Mouse (Mus musculus) megakaryocyte, adult 5-6 weeks (primary cell): ENCODE measurements around the gene Syt15. TPM values are rescaled to one million over a fixed set of nuclear protein-coding genes. Genes with fewer than 3 reads are reported as not detected.

Source experiments
- total RNA-seq, 2 experiments: library from RNA; stranded (forward) in 1 of 2; stranded (reverse) in 1 of 2; fragments of 153-499, 151-499 nt in 1 of 2; fragments of 221-1000, 200-1000 nt in 1 of 2; gene quantifications; 2 replicates each; pipeline versions ENCODE4 v1.2.3 to v1.2.4; 2015 to 2017

The Syt15 gene
- total RNA-seq, 2 experiments from 2014 or later, result not detected

Other genes starting within 250 kb of the Syt15 start
- gene Zfp488, start 240.8 kb upstream of the Syt15 start, total RNA-seq (2015), result not detected in 2 replicates
- gene Zfp488, start 240.8 kb upstream of the Syt15 start, total RNA-seq (2017), result 0.08 TPM in 1 of 2 replicates, not detected in the other
- not detected in 2 replicates for gene Gm30083, start 204.4 kb upstream of the Syt15 start, total RNA-seq (2015)
- not detected in 2 replicates for gene Gm30083, start 204.4 kb upstream of the Syt15 start, total RNA-seq (2017)
- gene Gm5460, start 202.8 kb upstream of the Syt15 start, total RNA-seq (2015), result not detected in 2 replicates
- not detected in 2 replicates for gene Gm5460, start 202.8 kb upstream of the Syt15 start, total RNA-seq (2017)
- not detected in 2 replicates for gene Antxrl, start 166.9 kb upstream of the Syt15 start, total RNA-seq (2015)
- gene Antxrl, start 166.9 kb upstream of the Syt15 start, total RNA-seq (2017), result not detected in 2 replicates
- gene Anxa8, start 133.6 kb upstream of the Syt15 start, total RNA-seq (2015), result not detected in 2 replicates
- not detected in 2 replicates for gene Anxa8, start 133.6 kb upstream of the Syt15 start, total RNA-seq (2017)
- gene A630023A22Rik, start 116.8 kb upstream of the Syt15 start, total RNA-seq (2015), result not detected in 2 replicates
- gene A630023A22Rik, start 116.8 kb upstream of the Syt15 start, total RNA-seq (2017), result not detected in 2 replicates
- not detected in 2 replicates for gene Npy4r, start 67.1 kb upstream of the Syt15 start, total RNA-seq (2015)
- gene Npy4r, start 67.1 kb upstream of the Syt15 start, total RNA-seq (2017), result not detected in 2 replicates
- not detected in 2 replicates for gene Gprin2, start 17.9 kb upstream of the Syt15 start, total RNA-seq (2015)
- not detected in 2 replicates for gene Gprin2, start 17.9 kb upstream of the Syt15 start, total RNA-seq (2017)
- 11.5 and 13.4 TPM in 2 replicates for gene Shld2, start 90.9 kb downstream of the Syt15 start, total RNA-seq (2015)
- gene Shld2, start 90.9 kb downstream of the Syt15 start, total RNA-seq (2017), result 12.9 and 14.6 TPM in 2 replicates
- gene Glud1, start 91.1 kb downstream of the Syt15 start, total RNA-seq (2015), result 362 and 395 TPM in 2 replicates
- gene Glud1, start 91.1 kb downstream of the Syt15 start, total RNA-seq (2017), result 294 and 308 TPM in 2 replicates
- gene Fam25c, start 135.8 kb downstream of the Syt15 start, total RNA-seq (2015), result not detected in 2 replicates
- gene Fam25c, start 135.8 kb downstream of the Syt15 start, total RNA-seq (2017), result not detected in 2 replicates
- not detected in 2 replicates for gene Sncg, start 155.2 kb downstream of the Syt15 start, total RNA-seq (2015)
- not detected in 2 replicates for gene Sncg, start 155.2 kb downstream of the Syt15 start, total RNA-seq (2017)
- gene Mmrn2, start 155.9 kb downstream of the Syt15 start, total RNA-seq (2015), result not detected in 2 replicates
- gene Mmrn2, start 155.9 kb downstream of the Syt15 start, total RNA-seq (2017), result not detected in 2 replicates